ENCODE assay signal across 33 mouse cellular contexts in the genomic region with DNA sequence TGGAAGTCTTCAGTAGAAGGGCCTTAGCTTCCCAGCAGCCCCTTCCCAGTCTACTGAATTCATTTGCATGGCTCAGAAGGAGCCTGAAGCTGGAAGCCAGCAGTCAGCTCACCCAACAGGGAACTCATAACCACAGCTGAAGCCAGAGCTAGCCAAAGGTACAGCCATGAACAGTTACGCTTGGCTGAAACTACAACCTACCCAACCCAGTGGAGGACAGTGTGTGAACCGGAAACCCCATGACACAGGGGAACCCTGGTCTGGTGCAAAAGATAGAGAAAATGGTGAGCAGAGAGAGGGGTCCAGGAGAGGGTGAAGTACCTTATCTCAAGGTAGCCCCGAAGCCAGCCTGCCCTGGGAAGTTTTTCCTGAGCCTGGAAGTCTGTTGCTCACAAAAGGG. TPM values are rescaled to one million over a fixed set of nuclear protein-coding genes. Genes with fewer than 3 reads are reported as not detected.
DNase-seq lines count a peak whose midpoint lies in the region; ATAC-seq and TF ChIP-seq lines count a peak whose summit lies in the region.
"Had no signal": no experiment of that assay in that cellular context is flagged by ENCODE, and none has a peak within 500 bp of the region (broad histone marks: within the 10 kb centered on the region; RNA-seq: fewer than 3 reads in every experiment).

No protein-coding gene starts in this region.

- DNase-seq in spleen, postnatal 36 days (ENCODE audit: low spot score in 2 of 2) = peak; percentile 38 to 49
- no peak for DNase-seq in spleen, adult 12 weeks (ENCODE audit: low spot score)
- DNase-seq in cerebellum, postnatal 25 days = no peak
- DNase-seq in T-cell, adult 2 months (ENCODE audit: low spot score) = no peak
- DNase-seq in forebrain, postnatal 0 days = no peak
- no peak for DNase-seq in midbrain, postnatal 0 days (ENCODE audit: low spot score)
- DNase-seq: adrenal gland, postnatal 14 days; cerebellum, adult 18-20 months; cerebellum, postnatal 36 days; gastrocnemius, postnatal 36 days; kidney, adult 8-10 months; kidney, postnatal 10 days; lung, adult 2 months; lung, postnatal 14 days; thymus, adult 18-20 months; thymus, postnatal 25 days had no signal

- H3K27ac ChIP-seq in brown adipose tissue, adult 24 weeks (replicated peaks; ENCODE audit: low read depth, low read length) = peak overlapping the region; percentile 12; the same call in 1 of the 2 replicates
- no peak overlapping the region for H3K27ac ChIP-seq in forebrain, postnatal 0 days (ENCODE audit: low read depth, low read length)
- no peak overlapping the region for H3K27ac ChIP-seq in midbrain, postnatal 0 days (ENCODE audit: low read depth, low read length)
- H3K27ac ChIP-seq: embryonic facial prominence, embryonic 13.5 days; forebrain, embryonic 10.5 days; forebrain, embryonic 15.5 days; gastrocnemius, adult 2 months; heart, embryonic 13.5 days; hindbrain, postnatal 0 days; intestine, embryonic 15.5 days; limb, embryonic 10.5 days; limb, embryonic 15.5 days; liver, embryonic 14.5 days; midbrain, embryonic 13.5 days; neural tube, embryonic 15.5 days had no signal

- H3K4me1 ChIP-seq in brown adipose tissue, adult 24 weeks (ENCODE audit: control insufficient read depth, insufficient read depth, insufficient read length, low read length) = peaks cover 2% of the 10 kb centered on the region; the same call in 1 of the 2 replicates
- H3K4me1 ChIP-seq in forebrain, postnatal 0 days (ENCODE audit: insufficient read depth) = no peaks in the 10 kb centered on the region
- no peaks in the 10 kb centered on the region for H3K4me1 ChIP-seq in midbrain, postnatal 0 days (ENCODE audit: insufficient read depth, low read length)
- H3K4me1 ChIP-seq: embryonic facial prominence, embryonic 13.5 days; forebrain, embryonic 10.5 days; forebrain, embryonic 15.5 days; intestine, embryonic 15.5 days; limb, embryonic 15.5 days; midbrain, embryonic 13.5 days; neural tube, embryonic 15.5 days had no signal

- H3K9ac ChIP-seq in forebrain, postnatal 0 days = no peak overlapping the region
- no peak overlapping the region for H3K9ac ChIP-seq in midbrain, postnatal 0 days (replicated peaks; ENCODE audit: low read length, poor library complexity, severe bottlenecking)
- H3K9ac ChIP-seq: embryonic facial prominence, embryonic 13.5 days; forebrain, embryonic 15.5 days; heart, embryonic 13.5 days; intestine, embryonic 15.5 days; limb, embryonic 15.5 days; liver, embryonic 14.5 days; midbrain, embryonic 13.5 days; neural tube, embryonic 15.5 days had no signal

- TF ChIP-seq CTCF in forebrain, postnatal 0 days (IDR thresholded peaks at IDR 0.05; ENCODE audit: low read depth) = no peak
- TF ChIP-seq CTCF in midbrain, postnatal 0 days (IDR thresholded peaks at IDR 0.05) = no peak

- 93% methylated on average over 3 of the region's 3 CpGs for WGBS in forebrain, postnatal 0 days
- WGBS in midbrain, postnatal 0 days = 93% methylated on average over 3 of the region's 3 CpGs

- H3K36me3 ChIP-seq in forebrain, postnatal 0 days (ENCODE audit: insufficient read depth) = no peaks in the 10 kb centered on the region
- no peaks in the 10 kb centered on the region for H3K36me3 ChIP-seq in midbrain, postnatal 0 days (ENCODE audit: insufficient read depth, low read length)
- H3K36me3 ChIP-seq: embryonic facial prominence, embryonic 13.5 days; forebrain, embryonic 10.5 days; forebrain, embryonic 15.5 days; heart, embryonic 13.5 days; intestine, embryonic 15.5 days; limb, embryonic 10.5 days; limb, embryonic 15.5 days; midbrain, embryonic 13.5 days; neural tube, embryonic 15.5 days had no signal

- no peaks in the 10 kb centered on the region for H3K27me3 ChIP-seq in forebrain, postnatal 0 days (ENCODE audit: insufficient read depth, low read length)
- no peaks in the 10 kb centered on the region for H3K27me3 ChIP-seq in midbrain, postnatal 0 days (ENCODE audit: insufficient read depth, low read length)
- H3K27me3 ChIP-seq: embryonic facial prominence, embryonic 13.5 days; forebrain, embryonic 15.5 days; heart, embryonic 13.5 days; intestine, embryonic 15.5 days; limb, embryonic 15.5 days; midbrain, embryonic 13.5 days; neural tube, embryonic 15.5 days; Patski had no signal

- no peak overlapping the region for H3K4me3 ChIP-seq in brown adipose tissue, adult 24 weeks (ENCODE audit: insufficient read depth, low read depth, low read length)
- no peak overlapping the region for H3K4me3 ChIP-seq in forebrain, postnatal 0 days (ENCODE audit: low read depth, low read length)
- H3K4me3 ChIP-seq in midbrain, postnatal 0 days (ENCODE audit: low read depth, low read length) = no peak overlapping the region
- H3K4me3 ChIP-seq: embryonic facial prominence, embryonic 13.5 days; forebrain, embryonic 10.5 days; forebrain, embryonic 15.5 days; gastrocnemius, adult 2 months; heart, embryonic 13.5 days; intestine, embryonic 15.5 days; limb, embryonic 10.5 days; limb, embryonic 15.5 days; midbrain, embryonic 13.5 days; neural tube, embryonic 15.5 days had no signal

- H3K9me3 ChIP-seq in forebrain, postnatal 0 days (ENCODE audit: low read length) = no peaks in the 10 kb centered on the region
- H3K9me3 ChIP-seq in midbrain, postnatal 0 days (ENCODE audit: low read length) = no peaks in the 10 kb centered on the region
- H3K9me3 ChIP-seq: embryonic facial prominence, embryonic 13.5 days; forebrain, embryonic 10.5 days; forebrain, embryonic 15.5 days; heart, embryonic 13.5 days; intestine, embryonic 15.5 days; limb, embryonic 10.5 days; limb, embryonic 15.5 days; midbrain, embryonic 13.5 days; neural tube, embryonic 15.5 days had no signal

- H3K4me2 ChIP-seq in forebrain, postnatal 0 days (ENCODE audit: low read depth) = no peak overlapping the region
- no peak overlapping the region for H3K4me2 ChIP-seq in midbrain, postnatal 0 days (ENCODE audit: low read depth, low read length, poor library complexity, severe bottlenecking)
- H3K4me2 ChIP-seq: embryonic facial prominence, embryonic 13.5 days; forebrain, embryonic 15.5 days; heart, embryonic 13.5 days; intestine, embryonic 15.5 days; limb, embryonic 15.5 days; midbrain, embryonic 13.5 days; neural tube, embryonic 15.5 days had no signal

- ATAC-seq in megakaryocyte progenitor cell, adult 5-6 weeks (replicated peaks; ENCODE audit: poor library complexity) = peak; percentile 36; the same call in 1 of the 2 replicates
- ATAC-seq in forebrain, postnatal 0 days = no peak
- no peak for ATAC-seq in midbrain, postnatal 0 days (ENCODE audit: low FRiP score)
- ATAC-seq: forebrain, embryonic 15.5 days; hindbrain, postnatal 0 days; intestine, embryonic 15.5 days; midbrain, embryonic 13.5 days; Patski had no signal

RNA-seq across cellular contexts. Expression of gene Arhgap22, which starts 17.5 kb away (rescaled TPM):
- polyA plus RNA-seq in brown adipose tissue, adult 24 weeks (2012; ENCODE audit: insufficient read depth, insufficient read length, missing spikeins) = 0.95 and 2.2 TPM in 2 replicates
- total RNA-seq in megakaryocyte progenitor cell, adult 5-6 weeks (2015) = 0.22 and 0.35 TPM in 2 replicates
- total RNA-seq in megakaryocyte progenitor cell, adult 5-6 weeks (2017) = 0.57 and 1.4 TPM in 2 replicates
- total RNA-seq in forebrain, postnatal 0 days (2014; rRNA removed) = 1.8 and 3.3 TPM in 2 replicates
- 2.2 and 3.9 TPM in 2 replicates for polyA plus RNA-seq in forebrain, postnatal 0 days (2015; fragmentation: Nextera tagmentation; extraction: Ambion mirVana)
- total RNA-seq in midbrain, postnatal 0 days (2014; rRNA removed) = 4.2 and 5.7 TPM in 2 replicates
- 3.4 and 4.3 TPM in 2 replicates for polyA plus RNA-seq in midbrain, postnatal 0 days (2015; fragmentation: Nextera tagmentation; extraction: Ambion mirVana)
- total RNA-seq: megakaryocyte-erythroid progenitor cell, adult 5-6 weeks; MEL had no signal

RNA-seq across cellular contexts. Expression of gene Wdfy4, which starts 46.0 kb away (rescaled TPM):
- 0.48 and 2.8 TPM in 2 replicates for polyA plus RNA-seq in brown adipose tissue, adult 24 weeks (2012; ENCODE audit: insufficient read depth, insufficient read length, missing spikeins)
- 32.7 and 38.3 TPM in 2 replicates for total RNA-seq in megakaryocyte progenitor cell, adult 5-6 weeks (2015)
- total RNA-seq in megakaryocyte progenitor cell, adult 5-6 weeks (2017) = 42.8 and 51.9 TPM in 2 replicates
- total RNA-seq in forebrain, postnatal 0 days (2014; rRNA removed) = 0.52 and 0.54 TPM in 2 replicates
- polyA plus RNA-seq in forebrain, postnatal 0 days (2015; fragmentation: Nextera tagmentation; extraction: Ambion mirVana) = 0.06 and 0.33 TPM in 2 replicates
- total RNA-seq in midbrain, postnatal 0 days (2014; rRNA removed) = 1.4 and 7.8 TPM in 2 replicates
- polyA plus RNA-seq in midbrain, postnatal 0 days (2015; fragmentation: Nextera tagmentation; extraction: Ambion mirVana) = 0.02 and 0.06 TPM in 2 replicates
- polyA plus RNA-seq: Patski had no signal

Comparison
In these comparisons a context has a peak if more than half of its experiments do, and no peak if none do; other contexts are left out.
1. DNase-seq: peak in spleen, postnatal 36 days (2 of 2); none in spleen, adult 12 weeks (single experiment), cerebellum, postnatal 25 days (0 of 2), T-cell, adult 2 months (single experiment), forebrain, postnatal 0 days (single experiment) and midbrain, postnatal 0 days (single experiment).